Mouse (Mus musculus) midbrain, embryonic 16.5 days (tissue): ENCODE results near the gene Tbc1d9b. TPM values are rescaled to one million over a fixed set of nuclear protein-coding genes. Genes with fewer than 3 reads are reported as not detected.

ENCODE experiments used
- ATAC-seq: fragments of 200-750 bp; cut with Nextera tagmentation; 2 replicates; pipeline ENCODE4 v1.8.0; 2017; ENCODE audit warnings: moderate TSS enrichment
- H3K27ac ChIP-seq: fragments of 300-500 bp; sonication (generic); 2 replicates; pipeline ENCODE4 v1.5.1; 2014; ENCODE audit warnings: mild to moderate bottlenecking, low read length, mixed read lengths
- H3K27me3 ChIP-seq: fragments of 300-500 bp; sonication (generic); 2 replicates; pipeline ENCODE4 v1.6.1; 2014; ENCODE audit warnings: low read depth, low read length, mixed read lengths; ENCODE audit not compliant: control insufficient read depth, insufficient read depth
- H3K36me3 ChIP-seq: fragments of 300-500 bp; sonication (generic); 2 replicates; pipeline ENCODE4 v1.6.1; 2014; ENCODE audit warnings: mild to moderate bottlenecking, low read length, moderate library complexity, mixed read lengths; ENCODE audit not compliant: control insufficient read depth, insufficient read depth
- H3K4me1 ChIP-seq: fragments of 300-500 bp; sonication (generic); 2 replicates; pipeline ENCODE4 v1.6.1; 2014; ENCODE audit warnings: mild to moderate bottlenecking, low read length, mixed read lengths; ENCODE audit not compliant: control insufficient read depth, insufficient read depth
- H3K4me2 ChIP-seq: fragments of 300-500 bp; sonication (generic); 2 replicates; pipeline ENCODE4 v1.6.1; 2014; ENCODE audit warnings: mild to moderate bottlenecking, low read length, mixed read lengths
- H3K4me3 ChIP-seq: fragments of 300-500 bp; sonication (generic); 2 replicates; pipeline ENCODE4 v1.5.1; 2014; ENCODE audit warnings: low read depth, mild to moderate bottlenecking, low read length, moderate library complexity, mixed read lengths
- H3K9ac ChIP-seq: fragments of 300-500 bp; sonication (generic); 2 replicates; pipeline ENCODE4 v1.6.1; 2014; ENCODE audit warnings: low read depth, low read length, mixed read lengths
- H3K9me3 ChIP-seq: fragments of 300-500 bp; sonication (generic); replicated peaks from 2 replicates; pipeline ENCODE4 v1.6.1; 2014; ENCODE audit warnings: mild to moderate bottlenecking, low read length, mixed read lengths; ENCODE audit not compliant: control insufficient read depth, poor library complexity, severe bottlenecking
- WGBS: fragments of 180-500 bp; shearing (Covaris S2); extraction: QIAGEN DNeasy Blood & Tissue Kit; methylation state at CpG from one replicate; pipeline ENCODE4 v1.1.7; 2014; 5-methylcytosine and 5-hydroxymethylcytosine counted together
- polyA plus RNA-seq: library from polyadenylated mRNA; unstranded; fragments of >200 nt; fragmentation: Nextera tagmentation; extraction: Ambion mirVana; gene quantifications from 2 replicates; pipeline ENCODE4 v1.2.1, GENCODE M21; 2015

Tbc1d9b gene
- polyA plus RNA-seq, 1 experiment from 2014 or later, result 38.4 TPM

GRCm38 (mm10) chr11:50210101-50210504, 78.9 kb downstream of the Tbc1d9b start:
- ATAC-seq, result peak; percentile 94
- Histone ChIP-seq H3K9ac (peak overlapping the region; percentile 98), H3K36me3 (peaks cover 16% of the 10 kb centered on the region), H3K4me2 (peak overlapping the region; percentile 59), H3K9me3 (no peaks in the 10 kb centered on the region), H3K4me1 (peaks cover 22% of the 10 kb centered on the region), H3K27me3 (no peaks in the 10 kb centered on the region), H3K27ac (peak overlapping the region; percentile 98), H3K4me3 (peak overlapping the region; percentile 98)
- WGBS, result under 1% methylated on average over 24 of the region's 24 CpGs

GRCm38 (mm10) chr11:50210505-50211151, 79.4 kb downstream of the Tbc1d9b start, which contains the start of the genes Sqstm1 and Mgat4b:
Gene Sqstm1, minus strand, starts transcription at chr11:50210827.
Gene Mgat4b, plus strand, starts transcription at chr11:50210890.
- H3K9me3 ChIP-seq, result no peaks in the 10 kb centered on the region
- peak within 1 kb of the TSS; percentile 59 for H3K4me2 ChIP-seq
- under 1% methylated on average over 48 of the region's 48 CpGs for WGBS
- H3K4me1 ChIP-seq, result peaks cover 22% of the 10 kb centered on the region
- H3K9ac ChIP-seq, result peak within 1 kb of the TSS; percentile 98
- peak within 1 kb of the TSS; percentile 98 for H3K27ac ChIP-seq
- ATAC-seq, result peak; percentile 77
- peak within 1 kb of the TSS; percentile 98 for H3K4me3 ChIP-seq
- H3K36me3 ChIP-seq, result peaks cover 12% of the 10 kb centered on the region
- no peaks in the 10 kb centered on the region for H3K27me3 ChIP-seq

GRCm38 (mm10) chr11:50211322-50212059, 80.3 kb downstream of the Tbc1d9b start:
- no peaks in the 10 kb centered on the region for H3K9me3 ChIP-seq
- peaks cover 22% of the 10 kb centered on the region for H3K4me1 ChIP-seq
- no peaks in the 10 kb centered on the region for H3K27me3 ChIP-seq
- no peak for ATAC-seq
- WGBS, result 86% methylated on average over 3 of the region's 3 CpGs
- H3K9ac ChIP-seq, result peak overlapping the region; percentile 98; the same call in 1 of the 2 replicates
- peak overlapping the region; percentile 98 for H3K27ac ChIP-seq
- H3K4me3 ChIP-seq, result peak overlapping the region; percentile 98
- H3K36me3 ChIP-seq, result peaks cover 9% of the 10 kb centered on the region
- peak overlapping the region; percentile 59 for H3K4me2 ChIP-seq

- Histone ChIP-seq H3K4me2 (no peak overlapping the region), H3K4me1 (peaks cover 22% of the 10 kb centered on the region), H3K27me3 (no peaks in the 10 kb centered on the region), H3K27ac (no peak overlapping the region), H3K9ac (no peak overlapping the region), H3K9me3 (no peaks in the 10 kb centered on the region), H3K36me3 (peaks cover 2% of the 10 kb centered on the region), H3K4me3 (no peak overlapping the region)
- 86% methylated on average over 3 of the region's 3 CpGs for WGBS
- ATAC-seq, result no peak
Measured at GRCm38 (mm10) chr11:50212060-50212739, 81.0 kb downstream of the Tbc1d9b start.

GRCm38 (mm10) chr11:50212848-50213758, 81.9 kb downstream of the Tbc1d9b start:
- H3K4me2 ChIP-seq, result no peak overlapping the region
- 63% methylated on average over 11 of the region's 11 CpGs for WGBS
- peak overlapping the region; percentile 36 for H3K27ac ChIP-seq
- H3K27me3 ChIP-seq, result no peaks in the 10 kb centered on the region
- no peak for ATAC-seq
- H3K9ac ChIP-seq, result no peak overlapping the region
- H3K4me1 ChIP-seq, result peaks cover 22% of the 10 kb centered on the region
- H3K9me3 ChIP-seq, result no peaks in the 10 kb centered on the region
- no peak overlapping the region for H3K4me3 ChIP-seq
- H3K36me3 ChIP-seq, result no peaks in the 10 kb centered on the region

- Histone ChIP-seq H3K36me3 (no peaks in the 10 kb centered on the region), H3K27ac (no peak overlapping the region), H3K4me3 (no peak overlapping the region), H3K9me3 (no peaks in the 10 kb centered on the region), H3K4me1 (peaks cover 11% of the 10 kb centered on the region), H3K4me2 (no peak overlapping the region), H3K27me3 (no peaks in the 10 kb centered on the region), H3K9ac (no peak overlapping the region)
- WGBS, result 95% methylated on average over 6 of the region's 6 CpGs
- ATAC-seq, result no peak
Measured at GRCm38 (mm10) chr11:50214631-50215030, 83.4 kb downstream of the Tbc1d9b start.

GRCm38 (mm10) chr11:50215633-50216032, 84.4 kb downstream of the Tbc1d9b start:
- Histone ChIP-seq H3K36me3 (no peaks in the 10 kb centered on the region), H3K27me3 (no peaks in the 10 kb centered on the region), H3K4me3 (no peak overlapping the region), H3K4me2 (peak overlapping the region; percentile 20; the same call in 1 of the 2 replicates), H3K27ac (0 out of 2 replicates have a peak overlapping the region, but pooled peaks have one; percentile 4), H3K4me1 (peaks cover 11% of the 10 kb centered on the region), H3K9me3 (no peaks in the 10 kb centered on the region), H3K9ac (no peak overlapping the region)
- no peak for ATAC-seq
- 27% methylated on average over 9 of the region's 9 CpGs for WGBS

GRCm38 (mm10) chr11:50216724-50217366, 85.6 kb downstream of the Tbc1d9b start:
- Histone ChIP-seq H3K4me2 (no peak overlapping the region), H3K9me3 (no peaks in the 10 kb centered on the region), H3K36me3 (no peaks in the 10 kb centered on the region), H3K9ac (no peak overlapping the region), H3K27me3 (no peaks in the 10 kb centered on the region), H3K4me3 (no peak overlapping the region), H3K27ac (no peak overlapping the region), H3K4me1 (0 out of 2 replicates have a peak, but pooled peaks cover 2% of the 10 kb centered on the region)
- ATAC-seq, result no peak
- WGBS, result 76% methylated on average over 4 of the region's 4 CpGs
